Mouse (Mus musculus): Measurements from ENCODE around the gene Cmss1. TPM values are rescaled to one million over a fixed set of nuclear protein-coding genes. Genes with fewer than 3 reads are reported as not detected.
"Not testable (repeated sequence)": the region's sequence is repeated elsewhere in the genome, so short reads cannot be mapped to it uniquely, and the experiment has no call there.

The Cmss1 gene
- polyA plus RNA-seq, 1 experiment = 14.1 TPM

DNA sequence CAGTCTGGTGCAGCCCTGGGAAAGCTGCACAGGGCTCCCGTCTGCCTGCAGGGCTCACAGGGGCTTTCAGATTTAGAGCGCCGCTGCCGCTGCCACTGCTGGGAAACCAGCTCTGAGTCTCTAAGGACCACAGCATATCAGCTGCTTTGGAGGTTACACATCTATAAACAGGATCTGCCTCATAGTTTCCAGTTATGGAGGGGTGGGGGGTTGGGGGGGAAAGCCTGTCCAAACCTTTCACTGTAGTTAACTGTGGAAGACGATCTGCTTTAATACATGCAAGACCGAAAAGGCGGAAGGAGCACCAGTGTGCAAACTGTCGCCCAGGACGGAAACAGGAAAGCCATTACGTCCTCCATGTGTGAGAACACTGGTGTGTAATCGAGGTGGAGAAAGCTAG lies 213.5 kb downstream of the Cmss1 start:
- no peaks in the 10 kb centered on the region for H3K27me3 ChIP-seq (ENCODE audit: control insufficient read depth, insufficient read depth, low read length, poor library complexity, severe bottlenecking)
- no peaks in the 10 kb centered on the region for H3K4me1 ChIP-seq (ENCODE audit: control insufficient read depth, insufficient read depth, low read length)
- no peak overlapping the region for H3K4me3 ChIP-seq (ENCODE audit: low read depth, low read length)
- H3K9ac ChIP-seq (ENCODE audit: low read depth, poor library complexity, severe bottlenecking) = no peak overlapping the region
- H3K36me3 ChIP-seq (ENCODE audit: control insufficient read depth, insufficient read depth, low read length, poor library complexity, severe bottlenecking) = no peaks in the 10 kb centered on the region
- H3K9me3 ChIP-seq (replicated peaks; ENCODE audit: control insufficient read depth, insufficient read depth, low read length, poor library complexity, severe bottlenecking) = no peaks in the 10 kb centered on the region
- TF ChIP-seq EP300 (IDR thresholded peaks at IDR 0.05; ENCODE audit: insufficient read depth, low read depth, low read length) (no peak), POLR2A (IDR thresholded peaks at IDR 0.05; ENCODE audit: insufficient read depth, low read length) (no peak), CTCF (IDR thresholded peaks at IDR 0.05; ENCODE audit: low read depth, low read length) (no peak)
- no peak overlapping the region for H3K27ac ChIP-seq (ENCODE audit: insufficient read depth, low read length)

DNA sequence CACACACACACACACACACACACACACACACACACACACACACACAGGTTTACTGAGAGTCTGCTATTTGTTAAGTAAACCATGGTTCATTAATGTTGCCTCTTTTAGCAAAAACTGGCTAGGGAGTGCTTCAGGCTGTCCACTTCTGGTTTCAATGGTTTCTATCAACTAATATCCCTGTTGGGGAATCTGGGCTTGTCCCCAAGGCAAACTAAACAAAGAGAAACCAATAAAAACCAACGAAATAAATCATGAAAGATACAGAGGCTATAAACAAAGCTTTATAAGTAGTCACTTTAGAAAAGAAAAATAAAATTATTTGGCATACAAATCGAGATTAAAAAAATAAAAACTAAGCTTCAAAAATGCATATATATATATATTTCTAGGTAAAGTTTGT lies 214.2 kb downstream of the Cmss1 start:
- Histone ChIP-seq H3K4me3 (ENCODE audit: low read depth, low read length) (no peak overlapping the region), H3K27me3 (ENCODE audit: control insufficient read depth, insufficient read depth, low read length, poor library complexity, severe bottlenecking) (no peaks in the 10 kb centered on the region), H3K9ac (ENCODE audit: low read depth, poor library complexity, severe bottlenecking) (no peak overlapping the region), H3K36me3 (ENCODE audit: control insufficient read depth, insufficient read depth, low read length, poor library complexity, severe bottlenecking) (no peaks in the 10 kb centered on the region), H3K27ac (ENCODE audit: insufficient read depth, low read length) (no peak overlapping the region), H3K9me3 (replicated peaks; ENCODE audit: control insufficient read depth, insufficient read depth, low read length, poor library complexity, severe bottlenecking) (no peaks in the 10 kb centered on the region), H3K4me1 (ENCODE audit: control insufficient read depth, insufficient read depth, low read length) (no peaks in the 10 kb centered on the region)
- TF ChIP-seq EP300 (IDR thresholded peaks at IDR 0.05; ENCODE audit: insufficient read depth, low read depth, low read length) (no peak), POLR2A (IDR thresholded peaks at IDR 0.05; ENCODE audit: insufficient read depth, low read length) (no peak), CTCF (IDR thresholded peaks at IDR 0.05; ENCODE audit: low read depth, low read length) (no peak)

DNA sequence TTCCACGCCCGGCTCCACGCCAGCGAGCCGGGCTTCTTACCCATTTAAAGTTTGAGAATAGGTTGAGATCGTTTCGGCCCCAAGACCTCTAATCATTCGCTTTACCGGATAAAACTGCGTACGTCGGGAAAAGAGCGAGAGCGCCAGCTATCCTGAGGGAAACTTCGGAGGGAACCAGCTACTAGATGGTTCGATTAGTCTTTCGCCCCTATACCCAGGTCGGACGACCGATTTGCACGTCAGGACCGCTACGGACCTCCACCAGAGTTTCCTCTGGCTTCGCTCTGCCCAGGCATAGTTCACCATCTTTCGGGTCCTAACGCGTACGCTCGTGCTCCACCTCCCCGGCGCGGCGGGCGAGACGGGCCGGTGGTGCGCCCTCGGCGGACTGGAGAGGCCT lies 215.5 kb downstream of the Cmss1 start:
- not testable (repeated sequence) for H3K4me3 ChIP-seq (ENCODE audit: low read depth, low read length); H3K4me1 ChIP-seq (ENCODE audit: control insufficient read depth, insufficient read depth, low read length); H3K9me3 ChIP-seq (replicated peaks; ENCODE audit: control insufficient read depth, insufficient read depth, low read length, poor library complexity, severe bottlenecking); H3K27ac ChIP-seq (ENCODE audit: insufficient read depth, low read length); H3K9ac ChIP-seq (ENCODE audit: low read depth, poor library complexity, severe bottlenecking); H3K36me3 ChIP-seq (ENCODE audit: control insufficient read depth, insufficient read depth, low read length, poor library complexity, severe bottlenecking); H3K27me3 ChIP-seq (ENCODE audit: control insufficient read depth, insufficient read depth, low read length, poor library complexity, severe bottlenecking)

DNA sequence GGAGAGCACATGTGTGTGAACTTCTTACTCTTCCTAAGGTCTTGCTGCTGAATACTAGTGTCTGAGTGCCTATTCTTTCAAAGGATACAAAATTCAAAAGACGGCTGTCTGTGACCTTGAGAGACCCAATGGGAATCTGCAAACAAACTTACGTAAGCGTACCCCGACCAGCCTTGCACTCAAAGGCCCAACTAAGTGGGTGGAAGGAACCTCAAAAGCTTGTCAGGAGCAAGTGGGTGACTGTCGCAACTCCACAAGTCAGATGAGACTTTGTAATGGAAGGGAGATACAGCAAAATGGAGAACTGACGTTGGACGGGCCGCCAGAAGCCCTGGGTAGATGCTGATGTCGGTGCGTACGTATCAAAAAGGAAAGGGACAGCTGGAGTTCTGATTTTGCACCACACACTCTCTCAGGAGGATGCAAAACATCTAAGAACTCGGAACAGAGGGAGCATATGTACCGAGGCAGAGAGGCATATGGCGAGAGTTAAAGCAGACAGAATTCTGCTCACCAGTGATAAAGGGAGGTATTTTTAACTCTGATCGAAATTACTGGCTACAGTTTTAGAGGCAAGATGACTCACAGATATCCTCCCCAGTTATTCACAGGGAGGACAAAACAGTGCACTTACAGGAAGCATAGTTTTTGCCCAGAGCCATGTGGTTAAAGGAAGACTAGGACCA lies 217.0 kb downstream of the Cmss1 start:
- no peak overlapping the region for H3K27ac ChIP-seq (ENCODE audit: insufficient read depth, low read length)
- no peak overlapping the region for H3K4me3 ChIP-seq (ENCODE audit: low read depth, low read length)
- H3K36me3 ChIP-seq (ENCODE audit: control insufficient read depth, insufficient read depth, low read length, poor library complexity, severe bottlenecking) = no peaks in the 10 kb centered on the region
- H3K9me3 ChIP-seq (replicated peaks; ENCODE audit: control insufficient read depth, insufficient read depth, low read length, poor library complexity, severe bottlenecking) = no peaks in the 10 kb centered on the region
- H3K27me3 ChIP-seq (ENCODE audit: control insufficient read depth, insufficient read depth, low read length, poor library complexity, severe bottlenecking) = no peaks in the 10 kb centered on the region
- no peaks in the 10 kb centered on the region for H3K4me1 ChIP-seq (ENCODE audit: control insufficient read depth, insufficient read depth, low read length)
- H3K9ac ChIP-seq (ENCODE audit: low read depth, poor library complexity, severe bottlenecking) = no peak overlapping the region
- TF ChIP-seq EP300 (IDR thresholded peaks at IDR 0.05; ENCODE audit: insufficient read depth, low read depth, low read length) = no peak
- no peak for TF ChIP-seq POLR2A (IDR thresholded peaks at IDR 0.05; ENCODE audit: insufficient read depth, low read length)
- no peak for TF ChIP-seq CTCF (IDR thresholded peaks at IDR 0.05; ENCODE audit: low read depth, low read length)

DNA sequence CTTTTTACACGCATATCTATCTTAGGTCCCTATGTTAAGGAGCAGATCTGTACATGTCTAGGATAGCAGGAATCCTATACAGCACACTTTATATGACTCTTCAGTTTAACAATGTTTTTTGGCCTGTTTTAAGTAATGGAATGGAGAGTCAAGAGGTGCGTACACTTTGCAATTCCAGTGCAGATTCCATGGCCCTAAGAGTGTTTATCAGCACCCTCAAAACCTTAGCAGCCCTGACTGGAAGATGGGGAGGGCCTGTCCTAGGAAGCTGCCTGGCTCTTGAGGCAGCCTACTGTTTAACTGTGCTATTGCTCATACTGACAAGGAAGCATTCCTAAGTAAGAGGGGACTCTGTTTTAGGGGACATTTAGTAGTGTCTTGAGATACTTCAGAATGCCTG lies 222.4 kb downstream of the Cmss1 start:
- no peak overlapping the region for H3K4me3 ChIP-seq (ENCODE audit: low read depth, low read length)
- no peaks in the 10 kb centered on the region for H3K36me3 ChIP-seq (ENCODE audit: control insufficient read depth, insufficient read depth, low read length, poor library complexity, severe bottlenecking)
- no peak overlapping the region for H3K27ac ChIP-seq (ENCODE audit: insufficient read depth, low read length)

DNA sequence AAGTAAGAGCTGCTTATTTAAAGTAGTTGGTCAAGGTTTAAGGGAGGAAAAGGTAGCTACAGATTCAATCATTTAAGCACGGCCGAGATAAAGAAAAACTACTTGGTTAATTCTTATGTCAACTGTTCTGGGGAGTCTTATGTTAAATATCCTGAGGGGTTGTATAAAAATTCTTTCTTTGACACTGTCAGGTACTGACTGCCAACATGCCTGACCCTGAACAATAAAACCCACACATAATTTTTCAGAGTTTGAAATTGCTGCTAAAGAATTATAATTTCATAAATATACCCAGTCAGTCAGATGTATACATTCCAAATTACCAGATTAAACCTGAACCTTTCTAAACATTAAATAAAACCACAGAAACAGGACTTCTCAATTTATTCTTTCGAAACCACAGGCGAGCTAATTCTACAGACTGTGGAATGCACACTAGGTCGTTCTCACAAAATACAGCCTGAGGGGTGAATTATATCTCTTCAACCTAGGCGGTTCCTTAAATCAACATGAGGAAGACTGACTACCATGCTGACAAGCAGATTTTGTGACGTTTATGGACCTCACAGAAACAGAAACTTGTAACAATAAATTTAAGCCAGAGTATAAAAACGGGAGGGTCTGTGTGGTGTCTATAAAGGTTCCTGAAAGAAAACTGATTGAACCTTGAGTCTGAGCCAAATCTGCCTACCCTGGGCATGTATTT lies 223.2 kb downstream of the Cmss1 start:
- no peaks in the 10 kb centered on the region for H3K9me3 ChIP-seq (replicated peaks; ENCODE audit: control insufficient read depth, insufficient read depth, low read length, poor library complexity, severe bottlenecking)
- H3K36me3 ChIP-seq (ENCODE audit: control insufficient read depth, insufficient read depth, low read length, poor library complexity, severe bottlenecking) = no peaks in the 10 kb centered on the region
- H3K4me1 ChIP-seq (ENCODE audit: control insufficient read depth, insufficient read depth, low read length) = no peaks in the 10 kb centered on the region
- H3K9ac ChIP-seq (ENCODE audit: low read depth, poor library complexity, severe bottlenecking) = no peak overlapping the region
- H3K27ac ChIP-seq (ENCODE audit: insufficient read depth, low read length) = no peak overlapping the region
- no peaks in the 10 kb centered on the region for H3K27me3 ChIP-seq (ENCODE audit: control insufficient read depth, insufficient read depth, low read length, poor library complexity, severe bottlenecking)
- TF ChIP-seq POLR2A (IDR thresholded peaks at IDR 0.05; ENCODE audit: insufficient read depth, low read length) (no peak), CTCF (IDR thresholded peaks at IDR 0.05; ENCODE audit: low read depth, low read length) (no peak), EP300 (IDR thresholded peaks at IDR 0.05; ENCODE audit: insufficient read depth, low read depth, low read length) (no peak)
- no peak overlapping the region for H3K4me3 ChIP-seq (ENCODE audit: low read depth, low read length)

More for the DNA sequence above, 222.4 kb downstream of the Cmss1 start:
- Histone ChIP-seq H3K9ac (ENCODE audit: low read depth, poor library complexity, severe bottlenecking) (no peak overlapping the region), H3K27me3 (ENCODE audit: control insufficient read depth, insufficient read depth, low read length, poor library complexity, severe bottlenecking) (no peaks in the 10 kb centered on the region), H3K9me3 (replicated peaks; ENCODE audit: control insufficient read depth, insufficient read depth, low read length, poor library complexity, severe bottlenecking) (no peaks in the 10 kb centered on the region), H3K4me1 (ENCODE audit: control insufficient read depth, insufficient read depth, low read length) (no peaks in the 10 kb centered on the region)
- TF ChIP-seq POLR2A (IDR thresholded peaks at IDR 0.05; ENCODE audit: insufficient read depth, low read length) = no peak
- no peak for TF ChIP-seq CTCF (IDR thresholded peaks at IDR 0.05; ENCODE audit: low read depth, low read length)
- no peak for TF ChIP-seq EP300 (IDR thresholded peaks at IDR 0.05; ENCODE audit: insufficient read depth, low read depth, low read length)

Data from ES-Bruce4 (cell line).